Mouse (Mus musculus) ES-E14 (cell line): Measurements from ENCODE around the gene Lclat1. TPM values are rescaled to one million over a fixed set of nuclear protein-coding genes. Genes with fewer than 3 reads are reported as not detected.
A peak's percentile ranks its signal among the peaks of the same experiment; 100 is the strongest.

Experiments used
- DNase-seq: peaks from one replicate; pipeline ENCODE4 v3.0.0-alpha.2; 2013; ENCODE audit warnings: low read depth, low spot score
- H3K27ac ChIP-seq: 2 replicates; pipeline ENCODE4 v1.5.1; 2012; ENCODE audit warnings: low read depth, mild to moderate bottlenecking, low read length, moderate library complexity, mixed read lengths; ENCODE audit not compliant: poor library complexity, insufficient read depth, severe bottlenecking
- H3K36me3 ChIP-seq: 2 replicates; pipeline ENCODE4 v1.6.1; 2012; ENCODE audit warnings: mild to moderate bottlenecking, low read length, moderate library complexity, mixed read lengths; ENCODE audit not compliant: control insufficient read depth, poor library complexity, insufficient read depth, severe bottlenecking
- H3K4me1 ChIP-seq, 2 experiments: fragments of 150-350 bp in 1 of 2; sonication (generic) in 1 of 2; 2 replicates each; pipeline ENCODE4 v1.6.1; 2012; ENCODE audit warnings: low read length in 2 of 2, mild to moderate bottlenecking in 1 of 2, mixed read lengths in 1 of 2; ENCODE audit not compliant: control insufficient read depth in 2 of 2, insufficient read depth in 2 of 2, poor library complexity in 1 of 2
- H3K4me3 ChIP-seq, 2 experiments: fragments of 150-350 bp in 1 of 2; sonication (generic) in 1 of 2; 2 replicates each; pipeline ENCODE4 v1.5.1; 2012; ENCODE audit warnings: low read length in 2 of 2, low read depth in 1 of 2, mild to moderate bottlenecking in 1 of 2, mixed read lengths in 1 of 2; ENCODE audit not compliant: insufficient read depth in 1 of 2, poor library complexity in 1 of 2, severe bottlenecking in 1 of 2
- H3K9ac ChIP-seq: 2 replicates; pipeline ENCODE4 v1.6.1; 2012; ENCODE audit warnings: low read depth, mild to moderate bottlenecking, low read length, mixed read lengths; ENCODE audit not compliant: poor library complexity, insufficient read depth, severe bottlenecking
- H3K9me3 ChIP-seq: fragments of 150-350 bp; sonication (generic); 2 replicates; pipeline ENCODE4 v1.6.1; 2012; ENCODE audit warnings: low read depth, mild to moderate bottlenecking, low read length; ENCODE audit not compliant: control insufficient read depth, insufficient read depth
- CHD2 ChIP-seq: IDR thresholded peaks from 2 replicates; pipeline ENCODE4 v1.6.1; 2014; ENCODE audit warnings: mild to moderate bottlenecking, low read depth, low read length, inconsistent platforms
- HCFC1 ChIP-seq: IDR thresholded peaks from 2 replicates; pipeline ENCODE4 v1.6.1; 2012; ENCODE audit warnings: low read length, inconsistent platforms, borderline replicate concordance; ENCODE audit not compliant: insufficient read depth
- MAFK ChIP-seq: IDR thresholded peaks from 2 replicates; pipeline ENCODE4 v1.6.1; 2014; ENCODE audit warnings: mild to moderate bottlenecking, low read depth, low read length, inconsistent platforms; ENCODE audit not compliant: insufficient read depth
- ZC3H11A ChIP-seq: IDR thresholded peaks from 2 replicates; pipeline ENCODE4 v1.6.1; 2012; ENCODE audit warnings: low read depth, mild to moderate bottlenecking, inconsistent platforms, low read length, borderline replicate concordance
- ZNF384 ChIP-seq: IDR thresholded peaks from 2 replicates; pipeline ENCODE4 v1.6.1; 2012; ENCODE audit warnings: low read depth, low read length, inconsistent platforms
- in situ Hi-C, 2 experiments: fragments of 600-800 bp; cut with MboI; formaldehyde crosslinking; loops; one replicate each; pipeline ENCODE4 v1.15.1; 2025; ENCODE audit warnings: low sequenced_read_pairs in 2 of 2, inconsistent platforms in 1 of 2; ENCODE audit not compliant: unreplicated experiment in 2 of 2
- total RNA-seq: library from RNA; depleted of rRNA; stranded (reverse); fragments of 300-350 nt; gene quantifications from 2 replicates; pipeline ENCODE4 v1.2.3, GENCODE M21; 2012; rRNA removed

The Lclat1 gene
- total RNA-seq, result 8.6 and 15.7 TPM in 2 replicates

DNA sequence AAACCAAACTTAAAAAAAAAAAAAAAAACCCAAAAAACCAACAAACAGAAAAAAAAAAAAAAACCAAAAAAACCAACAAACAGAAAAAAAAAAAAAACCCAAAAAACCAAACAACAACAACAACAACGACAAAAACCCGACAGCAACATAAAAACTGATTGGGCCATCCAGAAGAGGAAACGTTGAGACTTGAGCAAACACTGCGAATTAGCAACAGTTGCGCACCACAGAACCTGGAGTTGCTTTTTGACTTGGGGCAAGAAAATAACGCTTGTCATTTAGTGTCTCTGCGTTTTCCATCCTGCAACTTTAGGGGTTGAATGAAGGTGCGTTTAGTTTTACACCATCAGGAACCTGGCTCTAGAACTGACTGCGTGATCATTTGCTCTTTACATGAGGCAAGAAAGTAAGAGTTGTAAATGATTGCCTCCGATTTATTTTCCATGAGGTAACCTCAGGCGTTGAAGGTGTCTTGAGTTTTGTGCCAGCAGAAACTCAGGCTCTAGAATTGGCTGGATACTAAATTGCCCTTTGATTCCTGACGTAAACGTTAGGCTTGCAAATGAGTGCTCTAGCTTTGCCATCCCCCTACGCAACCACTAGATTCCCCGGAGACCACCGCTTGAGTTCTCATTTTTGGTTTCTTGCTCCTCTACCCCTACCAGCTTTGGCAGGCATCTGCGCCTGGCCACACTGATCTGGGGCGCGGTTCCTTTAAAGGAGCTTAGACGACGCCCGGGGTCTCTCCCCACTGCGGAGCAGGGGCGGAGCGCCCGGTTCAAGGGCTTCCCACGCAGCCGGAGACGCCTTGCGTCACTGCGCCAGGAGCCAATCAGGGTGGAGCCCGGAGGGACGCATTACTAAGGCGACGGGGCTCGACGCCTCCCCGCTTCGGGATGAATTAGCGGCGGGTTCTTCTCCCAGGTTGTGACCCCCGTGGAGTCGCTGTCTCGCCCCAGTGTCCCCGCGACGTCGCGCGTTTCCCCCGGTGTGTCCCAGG is at the start of gene Lclat1:
Gene Lclat1, plus strand, starts transcription at position 828 of the 1,000 bp plus-strand sequence.
- no peaks in the 10 kb centered on the region for H3K36me3 ChIP-seq
- TF ChIP-seq HCFC1 (peak; percentile 33; the same call in 1 of the 2 replicates), CHD2 (no peak), ZNF384 (peak; percentile 51; the same call in 1 of the 2 replicates)
- peaks cover 2 to 6% of the 10 kb centered on the region in 2 experiments; a peak in 1 of 4 replicates for H3K4me1 ChIP-seq
- H3K4me3 ChIP-seq, result peak within 1 kb of the TSS; percentile 74 to 85
- in situ Hi-C loops, result no loop called here
- DNase-seq, result peak; percentile 84
- H3K9me3 ChIP-seq, result no peaks in the 10 kb centered on the region
- peak within 1 kb of the TSS; percentile 74 for H3K9ac ChIP-seq
- no peak within 1 kb of the TSS for H3K27ac ChIP-seq

DNA sequence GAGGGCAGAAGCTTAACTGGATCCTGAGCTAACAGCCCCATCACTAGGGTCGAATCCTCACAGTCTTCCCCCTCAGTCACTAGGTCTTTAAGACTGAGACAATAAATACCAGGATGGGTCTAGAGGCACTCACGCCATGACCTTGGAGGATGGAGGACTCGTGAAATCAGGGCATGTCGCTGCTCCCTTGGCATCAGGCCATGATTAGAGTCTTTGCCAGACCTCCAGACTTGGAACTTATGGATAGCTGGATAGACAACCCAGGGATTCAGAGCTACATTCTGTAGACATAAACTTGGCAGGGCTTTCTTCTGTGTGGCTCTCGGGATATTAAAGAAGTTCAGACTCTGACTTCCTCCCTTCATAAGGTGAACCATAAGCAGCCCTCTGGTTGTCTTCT is 49.5 kb upstream of the Lclat1 start:
- Histone ChIP-seq H3K4me3 (no peak overlapping the region), H3K36me3 (no peaks in the 10 kb centered on the region), H3K4me1 (no peaks in the 10 kb centered on the region), H3K27ac (no peak overlapping the region), H3K9ac (no peak overlapping the region), H3K9me3 (no peaks in the 10 kb centered on the region)
- DNase-seq, result no peak
- in situ Hi-C loops, result no loop called here
- TF ChIP-seq ZC3H11A (no peak), ZNF384 (no peak), CHD2 (no peak), MAFK (no peak), HCFC1 (no peak)

DNA sequence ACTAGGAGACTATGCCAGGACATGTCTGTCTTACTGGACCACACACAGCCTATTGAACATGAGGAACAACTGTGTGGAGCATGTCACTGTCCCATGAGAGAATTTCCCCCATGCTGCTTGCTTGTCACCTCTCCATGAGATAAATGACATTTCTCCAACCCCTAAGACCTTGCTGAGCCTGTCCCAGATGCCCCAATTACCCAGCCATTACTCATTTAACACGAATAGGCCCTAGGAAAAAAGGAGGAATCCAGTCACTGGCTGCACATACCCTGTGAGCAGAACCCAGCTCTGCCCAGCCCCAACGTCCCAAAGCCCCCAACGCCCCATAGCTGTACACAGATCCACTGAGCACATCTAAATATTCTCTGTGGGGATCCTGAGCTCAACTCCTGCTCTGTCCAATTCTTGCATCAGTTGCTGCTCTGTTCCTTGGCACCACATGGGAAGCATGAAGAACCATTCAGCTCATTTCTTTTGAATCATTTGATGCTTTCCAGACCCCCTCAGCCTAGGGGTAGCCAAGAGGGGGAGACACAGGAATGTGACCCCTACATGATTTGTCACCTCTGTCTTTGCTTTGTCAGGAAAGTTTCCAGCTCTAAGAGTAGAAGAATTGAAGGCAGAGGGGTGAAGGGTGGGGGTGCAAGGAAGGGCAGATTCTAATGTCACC is 47.4 kb upstream of the Lclat1 start:
- Histone ChIP-seq H3K9me3 (no peaks in the 10 kb centered on the region), H3K4me3 (no peak overlapping the region), H3K4me1 (no peaks in the 10 kb centered on the region), H3K9ac (no peak overlapping the region), H3K36me3 (no peaks in the 10 kb centered on the region), H3K27ac (no peak overlapping the region)
- no peak for DNase-seq
- in situ Hi-C loops, result no loop called here
- TF ChIP-seq ZNF384 (no peak), ZC3H11A (no peak), CHD2 (no peak)

DNA sequence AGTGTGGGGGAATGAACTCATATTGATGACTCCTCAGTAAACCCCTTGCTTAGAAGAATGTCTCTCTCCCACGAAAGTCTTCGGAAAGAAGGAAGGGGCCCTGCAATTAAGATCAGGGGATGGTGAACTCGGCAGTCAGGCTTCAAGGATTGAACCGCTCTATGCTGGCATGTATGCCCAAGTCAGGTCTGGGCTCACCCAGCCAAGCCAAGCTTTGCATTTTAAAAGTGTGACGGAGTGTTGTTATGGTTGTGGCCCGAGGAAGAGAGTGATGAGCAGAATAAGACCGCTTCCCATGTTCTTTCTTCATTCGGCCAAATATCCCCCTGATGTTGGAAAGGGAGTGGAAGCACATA is 46.9 kb upstream of the Lclat1 start:
- H3K4me1 ChIP-seq, result no peaks in the 10 kb centered on the region
- H3K4me3 ChIP-seq, result no peak overlapping the region
- no peak overlapping the region for H3K9ac ChIP-seq
- no peaks in the 10 kb centered on the region for H3K36me3 ChIP-seq
- no peak for TF ChIP-seq HCFC1
- no peak for TF ChIP-seq CHD2
- no peak for TF ChIP-seq MAFK
- TF ChIP-seq ZNF384, result no peak
- TF ChIP-seq ZC3H11A, result no peak
- no peak for DNase-seq
- in situ Hi-C loops, result no loop called here
- H3K9me3 ChIP-seq, result no peaks in the 10 kb centered on the region
- no peak overlapping the region for H3K27ac ChIP-seq
